Mouse (Mus musculus) B cell, adult 2 months (primary cell): ENCODE data around the gene Hkdc1.
"Not testable (repeated sequence)": the region's sequence is repeated elsewhere in the genome, so short reads cannot be mapped to it uniquely, and the experiment has no call there.

Experiments used
- DNase-seq, 2 experiments: peaks; one replicate each; pipeline ENCODE4 v3.0.0; 2022

Hkdc1 gene

GRCm38 (mm10) chr10:62422255-62422654, at the start of gene Hkdc1:
Gene Hkdc1 (minus strand): TSS chr10:62422491.
- no peak for DNase-seq

- DNase-seq = no peak
These were observed 48.8 kb upstream of the Hkdc1 start for GRCm38 (mm10) chr10:62471105-62471504.

GRCm38 (mm10) chr10:62469736-62470135, 47.4 kb upstream of the Hkdc1 start:
- DNase-seq = no peak

GRCm38 (mm10) chr10:62461321-62461720, 39.0 kb upstream of the Hkdc1 start:
- no peak for DNase-seq

GRCm38 (mm10) chr10:62452001-62452400, 29.7 kb upstream of the Hkdc1 start:
- DNase-seq = not testable (repeated sequence)

GRCm38 (mm10) chr10:62450280-62450640, 28.0 kb upstream of the Hkdc1 start:
- no peak for DNase-seq

GRCm38 (mm10) chr10:62449364-62450279, 27.3 kb upstream of the Hkdc1 start, which contains the start of the genes 4930507D05Rik and Supv3l1:
Gene 4930507D05Rik (plus strand): TSS chr10:62449489.
Gene Supv3l1 (minus strand): TSS chr10:62449738.
- peak; percentile 96 to 98 for DNase-seq

GRCm38 (mm10) chr10:62430427-62430826, 8.1 kb upstream of the Hkdc1 start:
- DNase-seq = no peak

- no peak for DNase-seq
These were observed 3.0 kb upstream of the Hkdc1 start for GRCm38 (mm10) chr10:62425081-62425871.

GRCm38 (mm10) chr10:62421127-62421526, 1.2 kb downstream of the Hkdc1 start:
- no peak for DNase-seq

- no peak for DNase-seq
These were observed 1.9 kb downstream of the Hkdc1 start for GRCm38 (mm10) chr10:62420399-62420798.

GRCm38 (mm10) chr10:62419422-62419821, 2.9 kb downstream of the Hkdc1 start:
- no peak for DNase-seq

- DNase-seq = no peak
These were observed 3.4 kb downstream of the Hkdc1 start for GRCm38 (mm10) chr10:62418831-62419356.

GRCm38 (mm10) chr10:62413606-62413982, 8.7 kb downstream of the Hkdc1 start:
- no peak for DNase-seq

- no peak for DNase-seq
These were observed 9.2 kb downstream of the Hkdc1 start for GRCm38 (mm10) chr10:62412906-62413605.

- DNase-seq = no peak
These were observed 10.6 kb downstream of the Hkdc1 start for GRCm38 (mm10) chr10:62411431-62412410.

GRCm38 (mm10) chr10:62410943-62411342, 11.3 kb downstream of the Hkdc1 start:
- peak; percentile 63 for DNase-seq

GRCm38 (mm10) chr10:62404901-62405300, 17.4 kb downstream of the Hkdc1 start:
- DNase-seq = no peak

GRCm38 (mm10) chr10:62401641-62402111, 20.6 kb downstream of the Hkdc1 start:
- DNase-seq = no peak

GRCm38 (mm10) chr10:62383011-62383410, 39.3 kb downstream of the Hkdc1 start:
- no peak for DNase-seq

GRCm38 (mm10) chr10:62380936-62381335, 41.4 kb downstream of the Hkdc1 start:
- DNase-seq = no peak
